Mouse (Mus musculus): Measurements from ENCODE around the gene Rgs12.
A peak's percentile ranks its signal among the peaks of the same experiment; 100 is the strongest.

The Rgs12 gene

GRCm38 (mm10) chr5:34931516-34932457 is 17.5 kb upstream of the Rgs12 start:
- no peak for DNase-seq (ENCODE audit: low spot score in 2 of 2)

GRCm38 (mm10) chr5:34932458-34932806 is 16.8 kb upstream of the Rgs12 start:
- DNase-seq (ENCODE audit: low spot score in 2 of 2), result no peak

DNA sequence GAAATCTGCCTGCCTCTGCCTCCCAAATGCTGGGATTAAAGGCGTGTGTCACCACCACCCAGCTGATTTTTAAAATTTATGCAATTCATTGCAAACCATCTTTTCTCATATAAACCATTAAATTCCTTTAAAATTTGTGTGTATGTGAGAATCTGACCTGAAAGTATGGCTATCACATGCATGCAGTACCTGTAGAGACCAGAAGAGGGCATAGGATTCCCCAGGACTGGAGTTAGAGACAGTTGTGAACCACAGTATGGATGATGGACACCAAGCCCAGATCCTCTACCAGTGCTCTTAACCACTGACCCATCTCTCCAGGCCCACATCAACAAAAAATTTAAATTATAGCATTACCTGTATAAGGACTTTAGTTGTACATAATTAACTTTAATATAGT is 15.8 kb upstream of the Rgs12 start:
- peak in 1 of 2 experiments; percentile 52 for DNase-seq (ENCODE audit: low spot score in 2 of 2)

- no peak for DNase-seq (ENCODE audit: low spot score in 2 of 2)
Measured at GRCm38 (mm10) chr5:34941710-34942470, 7.4 kb upstream of the Rgs12 start.

- no peak for DNase-seq (ENCODE audit: low spot score in 2 of 2)
Measured at GRCm38 (mm10) chr5:34943428-34943827, 5.8 kb upstream of the Rgs12 start.

DNA sequence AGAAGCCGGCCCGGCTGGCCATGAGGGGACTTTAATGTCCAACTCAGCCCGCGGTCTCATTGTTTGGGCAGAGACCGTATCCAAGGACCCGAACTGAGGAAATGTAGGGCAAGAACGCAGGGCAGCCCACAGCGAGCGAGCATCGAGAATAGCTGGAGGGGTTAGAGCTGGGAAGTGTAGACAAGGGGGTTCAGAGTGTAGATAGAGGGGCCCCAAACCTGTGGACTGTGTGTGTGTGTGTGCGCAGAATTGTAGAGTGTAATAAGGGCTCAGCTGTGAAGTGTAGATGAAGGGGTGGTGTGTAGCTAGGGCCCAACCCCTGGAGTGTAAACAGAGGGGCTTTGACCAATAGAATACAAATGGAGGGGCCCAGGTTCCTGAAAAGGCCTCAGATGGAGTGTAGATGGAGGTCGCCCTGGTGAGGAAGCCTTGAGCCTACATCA is 545 bp downstream of the Rgs12 start:
- DNase-seq (ENCODE audit: low spot score in 2 of 2), result peak in 1 of 2 experiments; percentile 64

DNA sequence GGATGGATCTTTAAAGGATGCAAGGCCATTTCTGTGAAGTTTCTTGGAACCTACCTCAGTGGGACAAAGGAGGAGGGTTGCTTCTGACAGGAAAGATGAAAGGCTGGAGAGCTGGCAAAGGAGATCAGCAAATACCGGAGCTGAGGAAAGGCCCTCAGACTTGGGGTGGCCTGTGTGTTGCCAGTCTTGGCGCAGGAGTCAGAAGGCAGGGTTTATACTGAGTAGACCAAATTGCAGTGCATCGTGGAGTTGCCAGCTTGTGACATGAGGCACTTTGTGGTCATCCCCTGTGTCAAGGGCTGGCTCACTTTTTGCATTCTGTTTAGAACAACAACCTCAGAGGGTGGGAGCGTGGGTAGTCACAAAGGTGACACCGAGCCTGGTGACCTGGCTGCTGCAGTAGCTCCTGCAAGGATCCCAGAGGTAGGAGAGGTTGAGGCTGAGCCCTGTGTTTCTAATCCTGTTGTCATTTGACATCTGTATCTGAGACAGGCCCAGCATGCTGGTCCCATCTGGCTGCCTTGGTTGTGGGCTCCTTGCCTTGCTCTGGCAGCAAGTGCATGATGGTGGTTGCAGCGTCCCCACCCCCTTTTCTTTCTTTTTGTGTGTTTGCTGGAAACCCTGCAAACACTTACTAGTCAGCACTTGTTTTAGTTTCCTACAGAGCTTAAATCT is 1.4 kb downstream of the Rgs12 start:
- DNase-seq (ENCODE audit: low spot score in 2 of 2), result peak in 1 of 2 experiments; percentile 43

DNA sequence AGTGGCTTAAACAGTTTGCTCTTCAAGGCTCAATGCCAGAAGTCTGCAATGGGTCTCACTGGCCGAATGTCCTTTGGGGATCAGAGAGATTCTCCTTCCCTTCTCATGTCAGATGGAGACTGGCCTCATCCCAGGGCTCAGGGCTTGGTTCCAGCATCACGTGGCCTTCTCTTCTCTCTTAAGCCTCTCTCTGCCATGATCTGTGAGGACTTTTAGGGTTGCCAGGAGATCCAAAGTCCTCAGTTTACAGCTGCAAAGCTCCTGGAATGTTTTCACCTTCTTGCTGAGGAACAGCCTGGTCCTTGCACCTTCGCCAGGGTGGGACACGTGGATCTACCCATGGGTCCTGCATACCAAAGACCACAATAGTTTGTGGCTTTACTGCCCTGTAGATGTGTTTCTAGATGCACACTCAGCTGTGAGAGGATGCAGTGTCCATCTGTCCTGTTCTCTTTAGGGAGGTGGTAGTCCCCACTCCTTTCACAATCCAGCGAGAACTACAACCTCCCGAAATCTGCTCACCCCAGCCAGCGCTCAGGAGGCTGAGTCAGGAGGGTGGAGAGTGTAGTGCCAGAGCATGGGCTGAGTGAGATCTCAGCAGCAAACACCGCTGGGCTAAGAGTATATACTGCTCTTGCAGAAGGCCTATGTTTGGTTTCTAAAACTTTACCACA is 2.1 kb downstream of the Rgs12 start:
- no peak for DNase-seq (ENCODE audit: low spot score in 2 of 2)

GRCm38 (mm10) chr5:34954508-34954907 is 5.3 kb downstream of the Rgs12 start:
- peak in 1 of 2 experiments; percentile 16 for DNase-seq (ENCODE audit: low spot score in 2 of 2)

- DNase-seq (ENCODE audit: low spot score in 2 of 2), result peak; percentile 29 to 44
Measured at GRCm38 (mm10) chr5:34955630-34956029, 6.4 kb downstream of the Rgs12 start.

GRCm38 (mm10) chr5:34956151-34956550 is 6.9 kb downstream of the Rgs12 start:
- DNase-seq (ENCODE audit: low spot score in 2 of 2), result no peak

- DNase-seq (ENCODE audit: low spot score in 2 of 2), result no peak
Measured at GRCm38 (mm10) chr5:34957015-34957414, 7.8 kb downstream of the Rgs12 start.

GRCm38 (mm10) chr5:34960021-34960420 is 10.8 kb downstream of the Rgs12 start:
- DNase-seq (ENCODE audit: low spot score in 2 of 2), result peak; percentile 50 to 63

GRCm38 (mm10) chr5:34965531-34965930 is 16.3 kb downstream of the Rgs12 start:
- no peak for DNase-seq (ENCODE audit: low spot score in 2 of 2)

DNA sequence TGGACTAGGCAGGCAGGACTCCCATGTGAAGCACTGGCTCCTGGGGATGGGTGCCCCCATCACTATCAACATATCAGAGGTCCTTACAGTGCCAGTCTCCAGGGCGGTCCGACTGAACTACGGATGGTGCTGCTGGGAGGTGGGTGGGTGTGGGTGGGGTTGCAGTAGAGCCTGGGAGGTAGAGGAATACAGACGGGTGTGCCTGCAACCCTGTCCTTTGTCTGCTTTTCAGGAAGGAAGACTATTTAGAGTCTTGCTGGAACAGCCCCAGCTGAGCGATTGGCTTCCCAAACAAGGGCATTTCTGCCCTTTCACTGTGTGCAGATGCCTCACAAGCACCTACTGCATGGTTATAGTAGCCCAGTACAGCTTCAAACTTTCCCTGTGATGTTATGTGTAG is 19.1 kb downstream of the Rgs12 start:
- no peak for DNase-seq (ENCODE audit: low spot score in 2 of 2)

DNA sequence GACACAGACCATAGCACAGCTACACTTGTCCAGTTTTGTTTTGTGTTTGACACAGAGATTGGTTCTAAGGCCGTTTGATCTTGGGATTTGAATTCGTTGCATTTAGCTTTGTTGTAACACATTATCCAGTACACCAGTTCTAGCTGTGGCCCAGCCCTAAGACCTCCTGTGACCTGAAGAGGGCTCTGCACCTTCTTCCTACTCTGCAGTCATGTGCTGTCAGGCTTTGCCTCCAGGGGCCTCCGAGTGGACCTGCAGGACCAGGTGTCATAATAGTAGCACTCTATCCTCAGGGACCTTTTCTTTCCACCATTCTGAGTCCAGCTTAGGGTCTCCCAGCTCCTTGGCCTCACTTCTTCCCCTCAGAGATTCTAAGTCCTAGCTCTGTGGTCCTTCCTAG is 23.2 kb downstream of the Rgs12 start:
- DNase-seq (ENCODE audit: low spot score in 2 of 2), result no peak

DNA sequence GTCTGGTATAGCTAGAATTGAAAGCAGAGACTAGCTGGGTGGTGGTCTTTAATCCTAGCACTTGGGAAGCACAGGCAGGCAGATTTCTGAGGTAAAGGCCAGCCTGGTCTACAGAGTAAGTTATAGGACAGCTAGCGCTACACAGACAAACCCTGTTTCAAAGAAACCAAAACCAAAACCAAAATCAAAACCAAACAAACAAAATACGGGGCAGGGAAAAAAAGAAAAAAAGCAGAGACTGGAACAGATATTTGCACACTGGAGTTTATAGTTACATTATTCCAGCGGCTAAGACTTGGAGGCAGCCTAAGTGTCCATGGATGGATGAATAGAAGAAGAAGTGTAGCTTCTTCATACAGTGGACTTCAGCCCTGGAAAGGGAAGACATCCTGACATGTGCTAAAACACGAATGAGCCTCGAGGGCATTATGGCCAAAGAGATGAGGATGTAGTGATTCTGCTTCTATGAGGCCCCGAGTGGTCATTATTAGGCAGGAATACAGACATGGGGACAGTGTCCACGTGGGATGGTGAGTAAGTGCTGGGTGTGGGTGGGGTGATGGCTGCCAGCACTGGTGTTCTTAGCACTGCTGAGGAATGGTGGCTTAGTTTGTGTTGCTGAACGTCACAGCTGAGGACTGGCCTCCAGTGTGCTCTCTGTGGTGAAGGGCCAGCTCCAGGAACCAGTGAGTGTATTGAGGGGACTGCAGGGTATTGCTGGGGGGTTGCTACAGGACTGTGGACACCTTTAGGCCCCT is 24.5 kb downstream of the Rgs12 start:
- no peak for DNase-seq (ENCODE audit: low spot score in 2 of 2)

- DNase-seq (ENCODE audit: low spot score in 2 of 2), result peak in 1 of 2 experiments; percentile 50
Measured at GRCm38 (mm10) chr5:34974773-34975443, 25.7 kb downstream of the Rgs12 start.

- DNase-seq (ENCODE audit: low spot score in 2 of 2), result peak in 1 of 2 experiments; percentile 51
Measured at GRCm38 (mm10) chr5:34976540-34977292, 27.5 kb downstream of the Rgs12 start.
